Mouse (Mus musculus) midbrain, postnatal 0 days (tissue): Measurements from ENCODE around the gene Aifm3. TPM values are rescaled to one million over a fixed set of nuclear protein-coding genes. Genes with fewer than 3 reads are reported as not detected.

Experiments
- ATAC-seq: fragments of 200-750 bp; cut with Nextera tagmentation; 2 replicates; pipeline ENCODE4 v1.8.0; 2017; ENCODE audit warnings: moderate number of reproducible peaks, mild to moderate bottlenecking, moderate TSS enrichment, moderate library complexity; ENCODE audit not compliant: low FRiP score
- DNase-seq: peaks from one replicate; pipeline ENCODE4 v3.0.0-alpha.2; 2015; ENCODE audit warnings: low spot score
- H3K27ac ChIP-seq: fragments of 300-500 bp; sonication (generic); 2 replicates; pipeline ENCODE4 v1.5.1; 2014; ENCODE audit warnings: low read depth, mild to moderate bottlenecking, low read length, mixed read lengths
- H3K27me3 ChIP-seq: fragments of 300-500 bp; sonication (generic); 2 replicates; pipeline ENCODE4 v1.6.1; 2014; ENCODE audit warnings: low read length, control low read depth, mixed read lengths; ENCODE audit not compliant: insufficient read depth
- H3K36me3 ChIP-seq: fragments of 300-500 bp; sonication (generic); 2 replicates; pipeline ENCODE4 v1.6.1; 2014; ENCODE audit warnings: low read length, control low read depth, mixed read lengths; ENCODE audit not compliant: insufficient read depth
- H3K4me1 ChIP-seq: fragments of 300-500 bp; sonication (generic); 2 replicates; pipeline ENCODE4 v1.6.1; 2014; ENCODE audit warnings: mild to moderate bottlenecking, control low read depth, antibody characterized with exemption, low read length, mixed read lengths; ENCODE audit not compliant: insufficient read depth
- H3K4me2 ChIP-seq: fragments of 300-500 bp; sonication (generic); 2 replicates; pipeline ENCODE4 v1.6.1; 2014; ENCODE audit warnings: low read depth, mild to moderate bottlenecking, low read length, mixed read lengths; ENCODE audit not compliant: poor library complexity, severe bottlenecking
- H3K4me3 ChIP-seq: fragments of 300-500 bp; sonication (generic); 2 replicates; pipeline ENCODE4 v1.5.1; 2014; ENCODE audit warnings: low read depth, mild to moderate bottlenecking, low read length, moderate library complexity
- H3K9ac ChIP-seq: fragments of 300-500 bp; sonication (generic); replicated peaks from 2 replicates; pipeline ENCODE4 v1.6.1; 2014; ENCODE audit warnings: mild to moderate bottlenecking, low read length, moderate library complexity, mixed read lengths; ENCODE audit not compliant: poor library complexity, severe bottlenecking
- H3K9me3 ChIP-seq: fragments of 300-500 bp; sonication (generic); 2 replicates; pipeline ENCODE4 v1.6.1; 2016; ENCODE audit warnings: low read length, control low read depth
- CTCF ChIP-seq: IDR thresholded peaks from 2 replicates; pipeline ENCODE4 v1.5.1; 2016; ENCODE audit warnings: antibody characterized with exemption, mild to moderate bottlenecking
- WGBS: fragments of 180-500 bp; shearing (Covaris S2); extraction: QIAGEN DNeasy Blood & Tissue Kit; methylation state at CpG from one replicate; pipeline ENCODE4 v1.1.7; 2014; 5-methylcytosine and 5-hydroxymethylcytosine counted together
- polyA plus RNA-seq: library from polyadenylated mRNA; unstranded; fragments of >200 nt; fragmentation: Nextera tagmentation; extraction: Ambion mirVana; gene quantifications from 2 replicates; pipeline ENCODE4 v1.2.1, GENCODE M21; 2015
- total RNA-seq: library from RNA; depleted of rRNA; stranded (reverse); fragments of >200 nt; gene quantifications from 2 replicates; pipeline ENCODE4 v1.2.3, GENCODE M21; 2014

Gene Aifm3
- total and polyA plus RNA-seq, 2 experiments from 2014 or later: 14.1 to 23.2 TPM

- Histone ChIP-seq H3K9ac (no peak overlapping the region), H3K4me2 (no peak overlapping the region), H3K9me3 (no peaks in the 10 kb centered on the region), H3K27ac (no peak overlapping the region), H3K36me3 (peaks cover 7% of the 10 kb centered on the region; the same call in 1 of the 2 replicates), H3K4me1 (no peaks in the 10 kb centered on the region), H3K4me3 (no peak overlapping the region), H3K27me3 (no peaks in the 10 kb centered on the region)
- ATAC-seq (no peak), DNase-seq (no peak)
- TF ChIP-seq CTCF: no peak
- WGBS: 92% methylated on average over 4 of the region's 4 CpGs
Observed at GRCm38 (mm10) chr16:17475326-17475725, 14.1 kb upstream of the Aifm3 start.

GRCm38 (mm10) chr16:17478331-17478943 is 11.0 kb upstream of the Aifm3 start:
- H3K9me3 ChIP-seq: no peaks in the 10 kb centered on the region
- TF ChIP-seq CTCF: no peak
- ATAC-seq (no peak), DNase-seq (no peak)
- WGBS: 53% methylated on average over 4 of the region's 4 CpGs
- H3K36me3 ChIP-seq: peaks cover 4% of the 10 kb centered on the region; the same call in 1 of the 2 replicates
- no peak overlapping the region for H3K27ac ChIP-seq
- no peaks in the 10 kb centered on the region for H3K27me3 ChIP-seq
- no peak overlapping the region for H3K4me2 ChIP-seq
- no peak overlapping the region for H3K4me3 ChIP-seq
- H3K4me1 ChIP-seq: no peaks in the 10 kb centered on the region
- no peak overlapping the region for H3K9ac ChIP-seq

- Histone ChIP-seq H3K36me3 (peaks cover 20% of the 10 kb centered on the region), H3K9me3 (no peaks in the 10 kb centered on the region), H3K9ac (no peak overlapping the region), H3K27ac (no peak overlapping the region), H3K4me1 (no peaks in the 10 kb centered on the region), H3K27me3 (no peaks in the 10 kb centered on the region), H3K4me3 (no peak overlapping the region), H3K4me2 (no peak overlapping the region)
- WGBS: 90% methylated on average over 2 of the region's 2 CpGs
- ATAC-seq (no peak), DNase-seq (no peak)
- no peak for TF ChIP-seq CTCF
Observed at GRCm38 (mm10) chr16:17481465-17481864, 7.9 kb upstream of the Aifm3 start.

- no peak for DNase-seq
- no peak overlapping the region for H3K9ac ChIP-seq
- peaks cover 27% of the 10 kb centered on the region for H3K36me3 ChIP-seq
- H3K4me2 ChIP-seq: no peak overlapping the region
- no peaks in the 10 kb centered on the region for H3K9me3 ChIP-seq
- no peak for ATAC-seq
- TF ChIP-seq CTCF: no peak
- H3K4me3 ChIP-seq: no peak overlapping the region
- no peak overlapping the region for H3K27ac ChIP-seq
- H3K27me3 ChIP-seq: 0 out of 2 replicates have a peak, but pooled peaks cover 4% of the 10 kb centered on the region
- peaks cover 4% of the 10 kb centered on the region; the same call in 1 of the 2 replicates for H3K4me1 ChIP-seq
- WGBS: 45% methylated on average over 3 of the region's 3 CpGs
Observed at GRCm38 (mm10) chr16:17486505-17486904, 2.9 kb upstream of the Aifm3 start.

GRCm38 (mm10) chr16:17488478-17489468 is 638 bp upstream of the Aifm3 start:
- no peak for DNase-seq
- Histone ChIP-seq H3K27me3 (0 out of 2 replicates have a peak, but pooled peaks cover 4% of the 10 kb centered on the region), H3K9ac (0 out of 2 replicates have a peak overlapping the region, but pooled peaks have one; percentile 40), H3K4me2 (peak overlapping the region; percentile 76), H3K36me3 (peaks cover 20% of the 10 kb centered on the region), H3K4me1 (peaks cover 7% of the 10 kb centered on the region; the same call in 1 of the 2 replicates), H3K27ac (no peak overlapping the region), H3K9me3 (no peaks in the 10 kb centered on the region), H3K4me3 (peak overlapping the region; percentile 36)
- WGBS: 47% methylated on average over 14 of the region's 14 CpGs
- ATAC-seq: no peak
- TF ChIP-seq CTCF: peak; percentile 54
